Mouse (Mus musculus): ENCODE results near the gene Cracr2a.

The Cracr2a gene

GRCm38 (mm10) chr6:127714906-127715305 is 153.8 kb downstream of the Cracr2a start:
- no peak for DNase-seq

- DNase-seq, result no peak
Observed at GRCm38 (mm10) chr6:127715428-127715827, 154.3 kb downstream of the Cracr2a start.

GRCm38 (mm10) chr6:127717239-127718137 is 156.3 kb downstream of the Cracr2a start:
- no peak for DNase-seq

- no peak for DNase-seq
Observed at GRCm38 (mm10) chr6:127719875-127720274, 158.7 kb downstream of the Cracr2a start.

GRCm38 (mm10) chr6:127723126-127723525 is 162.0 kb downstream of the Cracr2a start:
- DNase-seq, result no peak
